Mouse (Mus musculus): ENCODE measurements around the gene Igf2r. TPM values are rescaled to one million over a fixed set of nuclear protein-coding genes. Genes with fewer than 3 reads are reported as not detected.

Igf2r gene
- total and polyA plus RNA-seq, 2 experiments from 2014 or later, result 4.6 to 36.0 TPM

DNA sequence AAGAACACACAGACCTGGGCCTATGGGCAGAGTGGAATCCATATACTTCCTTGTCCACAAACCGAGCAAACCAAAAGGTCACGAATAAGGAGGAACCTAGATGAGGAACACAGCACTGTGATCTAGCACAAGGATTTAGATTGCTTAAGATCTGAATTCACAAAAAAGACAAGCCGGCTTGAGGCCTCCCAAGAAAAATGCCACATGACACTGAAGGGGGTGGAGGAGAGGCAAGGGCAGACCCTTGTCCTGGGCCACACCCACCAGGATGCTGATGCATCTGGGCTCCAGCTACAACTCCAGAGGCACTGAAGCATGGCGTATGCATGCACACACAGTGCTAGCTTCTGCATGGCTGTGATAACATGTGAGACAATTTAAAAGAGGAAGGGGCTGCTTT, 14.3 kb downstream of the Igf2r start:
- ATAC-seq, result no peak
- Histone ChIP-seq H3K4me2 (ENCODE audit: low read depth) (no peak overlapping the region), H3K27ac (ENCODE audit: low read depth, low read length) (no peak overlapping the region), H3K4me1 (ENCODE audit: insufficient read depth) (no peaks in the 10 kb centered on the region), H3K27me3 (ENCODE audit: insufficient read depth, low read length) (no peaks in the 10 kb centered on the region), H3K9me3 (ENCODE audit: low read length) (no peaks in the 10 kb centered on the region), H3K4me3 (ENCODE audit: low read depth, low read length) (no peak overlapping the region), H3K9ac (no peak overlapping the region), H3K36me3 (ENCODE audit: insufficient read depth) (no peaks in the 10 kb centered on the region)
- no peak for TF ChIP-seq CTCF (IDR thresholded peaks at IDR 0.05; ENCODE audit: low read depth)
- DNase-seq, result no peak
- 87% methylated on average over 4 of the region's 4 CpGs for WGBS

GRCm38 (mm10) chr17:12754243-12755007, 15.0 kb downstream of the Igf2r start:
- Histone ChIP-seq H3K36me3 (ENCODE audit: insufficient read depth) (no peaks in the 10 kb centered on the region), H3K9me3 (ENCODE audit: low read length) (no peaks in the 10 kb centered on the region), H3K27me3 (ENCODE audit: insufficient read depth, low read length) (no peaks in the 10 kb centered on the region), H3K4me3 (ENCODE audit: low read depth, low read length) (no peak overlapping the region), H3K9ac (no peak overlapping the region), H3K4me2 (ENCODE audit: low read depth) (no peak overlapping the region), H3K4me1 (ENCODE audit: insufficient read depth) (peaks cover 3% of the 10 kb centered on the region; the same call in 1 of the 2 replicates), H3K27ac (ENCODE audit: low read depth, low read length) (no peak overlapping the region)
- ATAC-seq, result no peak
- WGBS, result 84% methylated on average over 3 of the region's 3 CpGs
- no peak for TF ChIP-seq CTCF (IDR thresholded peaks at IDR 0.05; ENCODE audit: low read depth)
- DNase-seq, result no peak

- Histone ChIP-seq H3K4me3 (ENCODE audit: low read depth, low read length) (no peak overlapping the region), H3K27ac (ENCODE audit: low read depth, low read length) (no peak overlapping the region), H3K4me2 (ENCODE audit: low read depth) (no peak overlapping the region), H3K9me3 (ENCODE audit: low read length) (no peaks in the 10 kb centered on the region), H3K9ac (no peak overlapping the region), H3K36me3 (ENCODE audit: insufficient read depth) (no peaks in the 10 kb centered on the region), H3K27me3 (ENCODE audit: insufficient read depth, low read length) (no peaks in the 10 kb centered on the region), H3K4me1 (ENCODE audit: insufficient read depth) (peaks cover 4% of the 10 kb centered on the region; the same call in 1 of the 2 replicates)
- ATAC-seq (no peak), DNase-seq (no peak)
- 74% methylated on average over 4 of the region's 4 CpGs for WGBS
- no peak for TF ChIP-seq CTCF (IDR thresholded peaks at IDR 0.05; ENCODE audit: low read depth)
Observed at GRCm38 (mm10) chr17:12753050-12753449, 16.4 kb downstream of the Igf2r start.

DNA sequence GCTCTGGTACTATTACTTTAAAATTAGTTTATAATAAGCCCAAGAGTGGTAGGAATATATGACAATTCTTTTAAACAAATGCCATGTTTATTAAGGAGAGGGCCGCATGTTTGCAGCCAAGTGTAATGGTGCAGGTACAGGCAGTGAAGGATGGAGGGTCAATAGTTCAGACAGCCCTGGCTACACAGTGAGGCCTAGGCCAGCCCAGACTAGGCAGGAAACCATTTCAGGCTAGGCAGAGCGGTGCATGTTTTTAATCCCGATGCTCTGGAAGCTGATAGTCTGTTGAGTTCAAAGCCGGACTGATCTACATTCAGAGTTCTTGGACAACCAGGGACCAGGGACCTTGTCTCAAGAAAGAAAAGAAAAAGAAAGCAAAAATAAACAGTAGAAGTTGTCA, 17.8 kb downstream of the Igf2r start:
- Histone ChIP-seq H3K27me3 (ENCODE audit: insufficient read depth, low read length) (no peaks in the 10 kb centered on the region), H3K4me1 (ENCODE audit: insufficient read depth) (peaks cover 4% of the 10 kb centered on the region; the same call in 1 of the 2 replicates), H3K9me3 (ENCODE audit: low read length) (no peaks in the 10 kb centered on the region), H3K36me3 (ENCODE audit: insufficient read depth) (no peaks in the 10 kb centered on the region), H3K27ac (ENCODE audit: low read depth, low read length) (no peak overlapping the region), H3K9ac (no peak overlapping the region), H3K4me2 (ENCODE audit: low read depth) (no peak overlapping the region), H3K4me3 (ENCODE audit: low read depth, low read length) (no peak overlapping the region)
- 80% methylated on average over 4 of the region's 4 CpGs for WGBS
- TF ChIP-seq CTCF (IDR thresholded peaks at IDR 0.05; ENCODE audit: low read depth), result no peak
- ATAC-seq (no peak), DNase-seq (no peak)

DNA sequence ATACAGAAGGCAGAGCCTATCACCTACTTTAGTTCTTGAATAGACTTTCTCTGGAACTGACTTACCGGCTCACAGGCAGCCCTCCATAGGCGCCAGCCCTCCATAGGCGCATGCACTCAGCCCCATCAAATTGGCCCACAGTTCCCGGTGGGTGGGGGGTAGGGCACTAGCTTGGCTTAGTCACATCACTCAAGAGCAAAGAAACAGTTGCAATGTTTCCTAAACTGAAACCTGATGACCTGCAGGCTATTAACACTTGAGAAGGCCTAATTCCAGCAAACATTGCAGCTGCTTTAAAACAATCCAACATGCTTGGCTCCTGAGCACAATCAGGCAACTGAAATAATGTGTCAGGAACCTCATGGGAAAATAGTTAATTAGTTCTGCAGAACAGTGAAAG, 18.2 kb downstream of the Igf2r start:
- Histone ChIP-seq H3K36me3 (ENCODE audit: insufficient read depth) (peaks cover under 1% of the 10 kb centered on the region; the same call in 1 of the 2 replicates), H3K4me3 (ENCODE audit: low read depth, low read length) (no peak overlapping the region), H3K27me3 (ENCODE audit: insufficient read depth, low read length) (no peaks in the 10 kb centered on the region), H3K9me3 (ENCODE audit: low read length) (no peaks in the 10 kb centered on the region), H3K9ac (no peak overlapping the region), H3K4me1 (ENCODE audit: insufficient read depth) (peaks cover 4% of the 10 kb centered on the region; the same call in 1 of the 2 replicates), H3K4me2 (ENCODE audit: low read depth) (no peak overlapping the region), H3K27ac (ENCODE audit: low read depth, low read length) (no peak overlapping the region)
- ATAC-seq, result no peak
- 37% methylated on average over 4 of the region's 4 CpGs for WGBS
- DNase-seq, result no peak
- TF ChIP-seq CTCF (IDR thresholded peaks at IDR 0.05; ENCODE audit: low read depth), result no peak

- no peak for DNase-seq
- H3K27me3 ChIP-seq (ENCODE audit: insufficient read depth, low read length), result no peaks in the 10 kb centered on the region
- peaks cover 5% of the 10 kb centered on the region for H3K36me3 ChIP-seq (ENCODE audit: insufficient read depth)
- no peak overlapping the region for H3K9ac ChIP-seq
- no peak overlapping the region for H3K4me3 ChIP-seq (ENCODE audit: low read depth, low read length)
- no peak overlapping the region for H3K4me2 ChIP-seq (ENCODE audit: low read depth)
- H3K27ac ChIP-seq (ENCODE audit: low read depth, low read length), result no peak overlapping the region; the same call in 1 of the 2 replicates
- 68% methylated on average over 9 of the region's 9 CpGs for WGBS
- no peak for ATAC-seq
- TF ChIP-seq CTCF (IDR thresholded peaks at IDR 0.05; ENCODE audit: low read depth), result no peak
- H3K9me3 ChIP-seq (ENCODE audit: low read length), result no peaks in the 10 kb centered on the region
- peaks cover 4% of the 10 kb centered on the region; the same call in 1 of the 2 replicates for H3K4me1 ChIP-seq (ENCODE audit: insufficient read depth)
Observed at GRCm38 (mm10) chr17:12750591-12751170, 18.8 kb downstream of the Igf2r start.

Measured in forebrain, postnatal 0 days (tissue).